Mouse (Mus musculus): ENCODE results near the gene AL731706.1. TPM values are rescaled to one million over a fixed set of nuclear protein-coding genes. Genes with fewer than 3 reads are reported as not detected.

AL731706.1 gene
- polyA plus RNA-seq, 1 experiment from 2014 or later, result 13.3 TPM

DNA sequence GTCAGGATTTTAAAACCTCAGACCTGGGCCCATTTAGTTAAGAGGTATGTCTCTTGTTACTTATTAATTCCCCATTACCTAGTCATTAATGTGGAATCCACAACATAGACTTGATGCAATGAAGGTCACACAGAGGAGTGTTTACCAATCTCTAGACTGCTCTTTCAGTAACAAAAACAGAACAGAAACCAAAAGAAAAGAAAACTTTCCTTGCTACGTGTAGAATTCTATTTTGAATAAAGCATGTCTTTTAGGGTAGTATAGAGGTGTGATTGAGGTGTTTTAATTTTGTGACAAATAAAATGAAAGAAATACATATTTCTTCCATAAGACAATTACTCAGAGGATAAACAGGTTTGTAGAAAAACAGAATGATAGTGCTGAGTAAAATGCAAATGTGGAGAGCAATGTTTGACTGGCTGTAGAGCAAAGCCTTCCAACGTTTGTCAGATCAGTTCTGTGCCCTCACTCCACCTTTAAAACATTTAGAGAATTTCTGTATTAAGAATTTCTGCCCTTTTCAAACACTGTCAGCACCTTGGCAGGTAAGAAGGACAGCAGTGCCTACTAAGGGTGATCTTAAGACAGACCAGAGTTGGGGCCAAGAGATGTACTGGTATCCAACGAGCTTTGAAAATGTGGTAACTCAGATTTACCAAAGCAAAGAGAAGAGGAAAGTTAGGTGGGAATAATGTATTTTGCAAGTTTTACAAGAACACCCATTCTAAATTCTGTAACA is 57.0 kb downstream of the AL731706.1 start:
- H3K27ac ChIP-seq (replicated peaks), result no peak overlapping the region
- no peaks in the 10 kb centered on the region for H3K27me3 ChIP-seq
- no peaks in the 10 kb centered on the region for H3K36me3 ChIP-seq (replicated peaks)
- no peaks in the 10 kb centered on the region for H3K9me3 ChIP-seq (replicated peaks)
- H3K9ac ChIP-seq, result no peak overlapping the region
- no peak overlapping the region for H3K4me3 ChIP-seq (replicated peaks)
- no peaks in the 10 kb centered on the region for H3K4me1 ChIP-seq (replicated peaks)
- no peak overlapping the region for H3K4me2 ChIP-seq
- WGBS (ENCODE audit: insufficient replicate concordance), result 52% methylated on average over 3 of the region's 3 CpGs
- ATAC-seq (ENCODE audit: insufficient read depth), result no peak

GRCm38 (mm10) chr2:136832936-136833335 is 58.3 kb downstream of the AL731706.1 start:
- Histone ChIP-seq H3K4me2 (no peak overlapping the region), H3K27ac (replicated peaks) (no peak overlapping the region), H3K4me3 (replicated peaks) (no peak overlapping the region), H3K36me3 (replicated peaks) (no peaks in the 10 kb centered on the region), H3K27me3 (no peaks in the 10 kb centered on the region), H3K9me3 (replicated peaks) (no peaks in the 10 kb centered on the region), H3K4me1 (replicated peaks) (no peaks in the 10 kb centered on the region), H3K9ac (no peak overlapping the region)
- no peak for ATAC-seq (ENCODE audit: insufficient read depth)
- 42% methylated on average over 3 of the region's 3 CpGs for WGBS (ENCODE audit: insufficient replicate concordance)

Other genes with a start within 250 kb of the AL731706.1 start
- gene Snap25, start 177.9 kb downstream of the AL731706.1 start, polyA plus RNA-seq (2015; fragmentation: Nextera tagmentation; extraction: Ambion mirVana), result 0.07 and 0.10 TPM in 2 replicates
- gene AL731706.2, start 5.7 kb downstream of the AL731706.1 start, polyA plus RNA-seq (2015; fragmentation: Nextera tagmentation; extraction: Ambion mirVana), result 19.4 and 22.5 TPM in 2 replicates
- 2.2 and 2.6 TPM in 2 replicates for gene Slx4ip, start 171 bp downstream of the AL731706.1 start, polyA plus RNA-seq (2015; fragmentation: Nextera tagmentation; extraction: Ambion mirVana)
- 3.6 and 4.6 TPM in 2 replicates for gene Mkks, start within 50 bp of the AL731706.1 start, polyA plus RNA-seq (2015; fragmentation: Nextera tagmentation; extraction: Ambion mirVana)
- 1.0 and 1.1 TPM in 2 replicates for gene Jag1, start 225.3 kb upstream of the AL731706.1 start, polyA plus RNA-seq (2015; fragmentation: Nextera tagmentation; extraction: Ambion mirVana)